Mouse (Mus musculus) thymus, postnatal 10 days (tissue): ENCODE data around the gene Calr4.

Experiments
- DNase-seq, 2 experiments: peaks; one replicate each; pipeline ENCODE4 v3.0.0; 2021; ENCODE audit warnings: low spot score in 2 of 2

The Calr4 gene

GRCm38 (mm10) chr4:109236186-109236879, 2.0 kb downstream of the Calr4 start:
- DNase-seq = no peak

- DNase-seq = no peak
These were observed 4.4 kb downstream of the Calr4 start for GRCm38 (mm10) chr4:109238428-109239268.

- no peak for DNase-seq
These were observed 6.9 kb downstream of the Calr4 start for GRCm38 (mm10) chr4:109241221-109241620.

- DNase-seq = no peak
These were observed 7.6 kb downstream of the Calr4 start for GRCm38 (mm10) chr4:109241934-109242333.

- DNase-seq = no peak
These were observed 10.2 kb downstream of the Calr4 start for GRCm38 (mm10) chr4:109244506-109244905.

- DNase-seq = no peak
These were observed 10.8 kb downstream of the Calr4 start for GRCm38 (mm10) chr4:109245016-109245620.

GRCm38 (mm10) chr4:109251605-109252004, 17.3 kb downstream of the Calr4 start:
- peak; percentile 14 to 47 for DNase-seq

- DNase-seq = no peak
These were observed 17.9 kb downstream of the Calr4 start for GRCm38 (mm10) chr4:109252199-109252598.

GRCm38 (mm10) chr4:109253664-109254151, 19.4 kb downstream of the Calr4 start:
- DNase-seq = no peak

GRCm38 (mm10) chr4:109254511-109254910, 20.2 kb downstream of the Calr4 start:
- DNase-seq = no peak

- no peak for DNase-seq
These were observed 21.0 kb downstream of the Calr4 start for GRCm38 (mm10) chr4:109255321-109255720.

- no peak for DNase-seq
These were observed 21.6 kb downstream of the Calr4 start for GRCm38 (mm10) chr4:109255727-109256417.

GRCm38 (mm10) chr4:109256791-109257190, 22.5 kb downstream of the Calr4 start:
- no peak for DNase-seq

- DNase-seq = no peak
These were observed 23.4 kb downstream of the Calr4 start for GRCm38 (mm10) chr4:109257639-109258038.

- no peak for DNase-seq
These were observed 27.8 kb downstream of the Calr4 start for GRCm38 (mm10) chr4:109262068-109262467.

- DNase-seq = no peak
These were observed 31.8 kb downstream of the Calr4 start for GRCm38 (mm10) chr4:109266056-109266455.

- no peak for DNase-seq
These were observed 32.5 kb downstream of the Calr4 start for GRCm38 (mm10) chr4:109266744-109267143.

GRCm38 (mm10) chr4:109267452-109267851, 33.2 kb downstream of the Calr4 start:
- no peak for DNase-seq

- DNase-seq = no peak
These were observed 34.6 kb downstream of the Calr4 start for GRCm38 (mm10) chr4:109268903-109269302.

- DNase-seq = no peak
These were observed 37.5 kb downstream of the Calr4 start for GRCm38 (mm10) chr4:109271803-109272202.

- no peak for DNase-seq
These were observed 39.4 kb downstream of the Calr4 start for GRCm38 (mm10) chr4:109273586-109274240.
